Mouse (Mus musculus): ENCODE data around the gene Olfr963.
"Not testable (repeated sequence)": the region's sequence is repeated elsewhere in the genome, so short reads cannot be mapped to it uniquely, and the experiment has no call there.

Gene Olfr963

GRCm38 (mm10) chr9:39666905-39667304 lies at the start of gene Olfr963:
Olfr963 (plus strand) TSS chr9:39667205.
- no peak for DNase-seq (ENCODE audit: low spot score)

GRCm38 (mm10) chr9:39621073-39621472 lies 45.9 kb upstream of the Olfr963 start, which contains the start of gene Olfr960:
Olfr960 (plus strand) TSS chr9:39621373.
- no peak for DNase-seq (ENCODE audit: low spot score)

GRCm38 (mm10) chr9:39623783-39624182 lies 43.2 kb upstream of the Olfr963 start:
- no peak for DNase-seq (ENCODE audit: low spot score)

GRCm38 (mm10) chr9:39624711-39625110 lies 42.3 kb upstream of the Olfr963 start:
- no peak for DNase-seq (ENCODE audit: low spot score)

- no peak for DNase-seq (ENCODE audit: low spot score)
Measured at GRCm38 (mm10) chr9:39629069-39629468, 37.9 kb upstream of the Olfr963 start.

- no peak for DNase-seq (ENCODE audit: low spot score)
Measured at GRCm38 (mm10) chr9:39633913-39634594, 33.0 kb upstream of the Olfr963 start.

GRCm38 (mm10) chr9:39644785-39645184 lies 22.2 kb upstream of the Olfr963 start, which contains the start of gene Olfr961:
Olfr961 (plus strand) TSS chr9:39645085.
- DNase-seq (ENCODE audit: low spot score): no peak

GRCm38 (mm10) chr9:39647382-39647781 lies 19.6 kb upstream of the Olfr963 start:
- DNase-seq (ENCODE audit: low spot score): no peak

- DNase-seq (ENCODE audit: low spot score): no peak
Measured at GRCm38 (mm10) chr9:39654756-39655396, 12.1 kb upstream of the Olfr963 start.

GRCm38 (mm10) chr9:39669723-39670122 lies 2.7 kb downstream of the Olfr963 start:
- no peak for DNase-seq (ENCODE audit: low spot score)

GRCm38 (mm10) chr9:39674820-39675219 lies 7.8 kb downstream of the Olfr963 start:
- DNase-seq (ENCODE audit: low spot score): no peak

- no peak for DNase-seq (ENCODE audit: low spot score)
Measured at GRCm38 (mm10) chr9:39678557-39678956, 11.6 kb downstream of the Olfr963 start.

- DNase-seq (ENCODE audit: low spot score): no peak
Measured at GRCm38 (mm10) chr9:39679280-39679679, 12.3 kb downstream of the Olfr963 start.

GRCm38 (mm10) chr9:39701123-39701522 lies 34.1 kb downstream of the Olfr963 start:
- DNase-seq (ENCODE audit: low spot score): not testable (repeated sequence)

- no peak for DNase-seq (ENCODE audit: low spot score)
Measured at GRCm38 (mm10) chr9:39707017-39707416, 40.0 kb downstream of the Olfr963 start, which contains the start of gene Olfr149. Olfr149 (minus strand) TSS chr9:39707117.

- DNase-seq (ENCODE audit: low spot score): no peak
Measured at GRCm38 (mm10) chr9:39708958-39709357, 42.0 kb downstream of the Olfr963 start.

- DNase-seq (ENCODE audit: low spot score): no peak
Measured at GRCm38 (mm10) chr9:39711053-39711452, 44.0 kb downstream of the Olfr963 start, which contains the start of gene Olfr965. Olfr965 (plus strand) TSS chr9:39711353.

Data from urinary bladder, postnatal 25 days (tissue).